Mouse (Mus musculus) lung, postnatal 0 days (tissue): ENCODE measurements around the gene Nrip1. TPM values are rescaled to one million over a fixed set of nuclear protein-coding genes. Genes with fewer than 3 reads are reported as not detected.
A peak's percentile ranks its signal among the peaks of the same experiment; 100 is the strongest.

Source experiments
- ATAC-seq: fragments of 200-750 bp; cut with Nextera tagmentation; 2 replicates; pipeline ENCODE4 v1.8.0; 2017; ENCODE audit warnings: moderate library complexity
- DNase-seq: peaks from one replicate; pipeline ENCODE4 v3.0.0-alpha.2; 2016; ENCODE audit warnings: low spot score
- H3K27ac ChIP-seq: fragments of 300-500 bp; sonication (generic); 2 replicates; pipeline ENCODE4 v1.5.1; 2014; ENCODE audit warnings: antibody characterized with exemption, mild to moderate bottlenecking, low read length, mixed read lengths
- H3K27me3 ChIP-seq: fragments of 300-500 bp; sonication (generic); replicated peaks from 2 replicates; pipeline ENCODE4 v1.6.1; 2014; ENCODE audit warnings: low read length, mixed read lengths; ENCODE audit not compliant: insufficient read depth
- H3K36me3 ChIP-seq: fragments of 300-500 bp; sonication (generic); 2 replicates; pipeline ENCODE4 v1.6.1; 2014; ENCODE audit warnings: low read length, mixed read lengths; ENCODE audit not compliant: insufficient read depth
- H3K4me1 ChIP-seq: fragments of 300-500 bp; sonication (generic); 2 replicates; pipeline ENCODE4 v1.6.1; 2014; ENCODE audit warnings: antibody characterized with exemption, low read depth, low read length, mixed read lengths; ENCODE audit not compliant: insufficient read depth
- H3K4me2 ChIP-seq: fragments of 300-500 bp; sonication (generic); replicated peaks from 2 replicates; pipeline ENCODE4 v1.6.1; 2014; ENCODE audit warnings: low read depth, mild to moderate bottlenecking, low read length, moderate library complexity, mixed read lengths
- H3K4me3 ChIP-seq: fragments of 300-500 bp; sonication (generic); 2 replicates; pipeline ENCODE4 v1.5.1; 2014; ENCODE audit warnings: low read depth, low read length
- H3K9ac ChIP-seq: fragments of 300-500 bp; sonication (generic); replicated peaks from 2 replicates; pipeline ENCODE4 v1.6.1; 2014; ENCODE audit warnings: low read depth, mild to moderate bottlenecking
- H3K9me3 ChIP-seq: fragments of 300-500 bp; sonication (generic); 2 replicates; pipeline ENCODE4 v1.6.1; 2016; ENCODE audit warnings: low read length, mixed read lengths
- CTCF ChIP-seq: IDR thresholded peaks from 2 replicates; pipeline ENCODE4 v1.5.1; 2016; ENCODE audit warnings: antibody characterized with exemption, mild to moderate bottlenecking
- EP300 ChIP-seq: IDR thresholded peaks from 2 replicates; pipeline ENCODE4 v1.6.1; 2016; ENCODE audit warnings: antibody characterized with exemption, mild to moderate bottlenecking, control low read depth
- WGBS: fragments of 180-500 bp; shearing (Covaris S2); extraction: QIAGEN DNeasy Blood & Tissue Kit; methylation state at CpG from one replicate; pipeline ENCODE4 v1.1.7; 2014; 5-methylcytosine and 5-hydroxymethylcytosine counted together
- polyA plus RNA-seq: library from polyadenylated mRNA; unstranded; fragments of >200 nt; fragmentation: Nextera tagmentation; extraction: Ambion mirVana; gene quantifications from 2 replicates; pipeline ENCODE4 v1.2.1, GENCODE M21; 2015

Nrip1 gene
- polyA plus RNA-seq, 1 experiment from 2014 or later = 25.3 TPM

GRCm38 (mm10) chr16:76336932-76337331 lies 36.7 kb downstream of the Nrip1 start:
- WGBS = 87% methylated on average over 11 of the region's 11 CpGs
- Histone ChIP-seq H3K36me3 (no peaks in the 10 kb centered on the region), H3K4me1 (peaks cover 3% of the 10 kb centered on the region; the same call in 1 of the 2 replicates), H3K27ac (no peak overlapping the region), H3K4me3 (no peak overlapping the region), H3K27me3 (no peaks in the 10 kb centered on the region), H3K4me2 (no peak overlapping the region), H3K9me3 (no peaks in the 10 kb centered on the region), H3K9ac (no peak overlapping the region)
- ATAC-seq (no peak), DNase-seq (no peak)
- no peak for TF ChIP-seq CTCF
- TF ChIP-seq EP300 = no peak

GRCm38 (mm10) chr16:76335913-76336312 lies 37.7 kb downstream of the Nrip1 start:
- Histone ChIP-seq H3K4me2 (no peak overlapping the region), H3K4me1 (peaks cover 3% of the 10 kb centered on the region; the same call in 1 of the 2 replicates), H3K27ac (no peak overlapping the region), H3K4me3 (no peak overlapping the region), H3K9me3 (no peaks in the 10 kb centered on the region), H3K27me3 (no peaks in the 10 kb centered on the region), H3K36me3 (no peaks in the 10 kb centered on the region), H3K9ac (no peak overlapping the region)
- 79% methylated on average over 6 of the region's 6 CpGs for WGBS
- DNase-seq = no peak
- no peak for ATAC-seq
- TF ChIP-seq EP300 = no peak
- no peak for TF ChIP-seq CTCF

- Histone ChIP-seq H3K9me3 (no peaks in the 10 kb centered on the region), H3K4me2 (no peak overlapping the region), H3K27ac (no peak overlapping the region), H3K9ac (no peak overlapping the region), H3K27me3 (no peaks in the 10 kb centered on the region), H3K36me3 (no peaks in the 10 kb centered on the region), H3K4me1 (peaks cover 3% of the 10 kb centered on the region; the same call in 1 of the 2 replicates), H3K4me3 (no peak overlapping the region)
- no peak for TF ChIP-seq EP300
- peak; percentile 72 for ATAC-seq
- DNase-seq = peak; percentile 57
- WGBS = 43% methylated on average over 7 of the region's 7 CpGs
Observed at GRCm38 (mm10) chr16:76332127-76332526, 41.5 kb downstream of the Nrip1 start.

- WGBS = 82% methylated on average over 7 of the region's 7 CpGs
- Histone ChIP-seq H3K4me2 (no peak overlapping the region), H3K36me3 (no peaks in the 10 kb centered on the region), H3K4me3 (no peak overlapping the region), H3K4me1 (peaks cover 3% of the 10 kb centered on the region; the same call in 1 of the 2 replicates), H3K27me3 (no peaks in the 10 kb centered on the region), H3K9me3 (no peaks in the 10 kb centered on the region), H3K9ac (no peak overlapping the region), H3K27ac (no peak overlapping the region)
- DNase-seq = no peak
- no peak for TF ChIP-seq EP300
- TF ChIP-seq CTCF = no peak
- ATAC-seq = no peak
Observed at GRCm38 (mm10) chr16:76331231-76331630, 42.4 kb downstream of the Nrip1 start.

- Histone ChIP-seq H3K27ac (no peak overlapping the region), H3K4me3 (no peak overlapping the region), H3K27me3 (no peaks in the 10 kb centered on the region), H3K9ac (no peak overlapping the region), H3K9me3 (no peaks in the 10 kb centered on the region), H3K4me1 (peaks cover 3% of the 10 kb centered on the region; the same call in 1 of the 2 replicates), H3K4me2 (no peak overlapping the region), H3K36me3 (no peaks in the 10 kb centered on the region)
- no peak for DNase-seq
- 96% methylated on average over 3 of the region's 3 CpGs for WGBS
- no peak for ATAC-seq
- TF ChIP-seq EP300 (no peak), CTCF (no peak)
Observed at GRCm38 (mm10) chr16:76325315-76325710, 48.3 kb downstream of the Nrip1 start.

GRCm38 (mm10) chr16:76324411-76325314 lies 49.0 kb downstream of the Nrip1 start:
- 64% methylated on average over 3 of the region's 4 CpGs for WGBS
- DNase-seq = no peak
- TF ChIP-seq EP300 (no peak), CTCF (no peak)
- Histone ChIP-seq H3K4me1 (peaks cover 8% of the 10 kb centered on the region; the same call in 1 of the 2 replicates), H3K9ac (no peak overlapping the region), H3K27ac (no peak overlapping the region), H3K4me3 (no peak overlapping the region), H3K9me3 (no peaks in the 10 kb centered on the region), H3K27me3 (no peaks in the 10 kb centered on the region), H3K36me3 (no peaks in the 10 kb centered on the region), H3K4me2 (no peak overlapping the region)
- ATAC-seq = no peak
